Mouse (Mus musculus) heart, postnatal 10 days (tissue): Measurements from ENCODE around the gene Tnnc1. TPM values are rescaled to one million over a fixed set of nuclear protein-coding genes. Genes with fewer than 3 reads are reported as not detected.
A peak's percentile ranks its signal among the peaks of the same experiment; 100 is the strongest.

Source experiments
- DNase-seq, 2 experiments: peaks; one replicate each; pipeline ENCODE4 v3.0.0; 2021
- intact Hi-C: fragments of 180-260 bp; cut with DNase I; formaldehyde crosslinking; loops from one replicate; pipeline ENCODE4 v1.15.1; 2025
- total RNA-seq, 2 experiments: library from RNA; stranded (reverse); gene quantifications; 2 replicates each; pipeline ENCODE4 v1.2.3; 2021

The Tnnc1 gene
- total RNA-seq = 1,000 to 10,000 TPM; 5,439 to 5,458 TPM

GRCm38 (mm10) chr14:31208084-31208483, at the start of gene Tnnc1:
Gene Tnnc1 (plus strand): TSS chr14:31208312.
- peak; percentile 77 to 85 for DNase-seq
- intact Hi-C loops = no loop called here

- intact Hi-C loops = loop anchor here (2.0 kb wide), 1 partner anchor 24 kb away; no protein-coding TSS in a partner anchor
- DNase-seq = no peak
Observed at GRCm38 (mm10) chr14:31160196-31161150, 47.6 kb upstream of the Tnnc1 start.

- intact Hi-C loops = loop anchor here (2.0 kb wide), 1 partner anchor 24 kb away; no protein-coding TSS in a partner anchor
- DNase-seq = no peak
Observed at GRCm38 (mm10) chr14:31161191-31161590, 46.9 kb upstream of the Tnnc1 start.

- intact Hi-C loops = loop anchor here (2.0 kb wide), 1 partner anchor 25 kb away; no protein-coding TSS in a partner anchor
- DNase-seq = no peak
Observed at GRCm38 (mm10) chr14:31161638-31162037, 46.5 kb upstream of the Tnnc1 start.

GRCm38 (mm10) chr14:31164067-31164466, 44.0 kb upstream of the Tnnc1 start:
- intact Hi-C loops = loop anchor here (2.0 kb wide), 1 partner anchor 19 kb away; no protein-coding TSS in a partner anchor
- DNase-seq = peak; percentile 47 to 64

- DNase-seq = peak; percentile 68 to 71
Observed at GRCm38 (mm10) chr14:31165010-31165409, 43.1 kb upstream of the Tnnc1 start.

GRCm38 (mm10) chr14:31165458-31165857, 42.7 kb upstream of the Tnnc1 start:
- intact Hi-C loops = loop anchor here (2.0 kb wide), 1 partner anchor 21 kb away; no protein-coding TSS in a partner anchor
- DNase-seq = no peak

More at GRCm38 (mm10) chr14:31165010-31165409, 43.1 kb upstream of the Tnnc1 start:
- intact Hi-C loops = loop anchor here (2.0 kb wide), 1 partner anchor 20 kb away; no protein-coding TSS in a partner anchor

DNA sequence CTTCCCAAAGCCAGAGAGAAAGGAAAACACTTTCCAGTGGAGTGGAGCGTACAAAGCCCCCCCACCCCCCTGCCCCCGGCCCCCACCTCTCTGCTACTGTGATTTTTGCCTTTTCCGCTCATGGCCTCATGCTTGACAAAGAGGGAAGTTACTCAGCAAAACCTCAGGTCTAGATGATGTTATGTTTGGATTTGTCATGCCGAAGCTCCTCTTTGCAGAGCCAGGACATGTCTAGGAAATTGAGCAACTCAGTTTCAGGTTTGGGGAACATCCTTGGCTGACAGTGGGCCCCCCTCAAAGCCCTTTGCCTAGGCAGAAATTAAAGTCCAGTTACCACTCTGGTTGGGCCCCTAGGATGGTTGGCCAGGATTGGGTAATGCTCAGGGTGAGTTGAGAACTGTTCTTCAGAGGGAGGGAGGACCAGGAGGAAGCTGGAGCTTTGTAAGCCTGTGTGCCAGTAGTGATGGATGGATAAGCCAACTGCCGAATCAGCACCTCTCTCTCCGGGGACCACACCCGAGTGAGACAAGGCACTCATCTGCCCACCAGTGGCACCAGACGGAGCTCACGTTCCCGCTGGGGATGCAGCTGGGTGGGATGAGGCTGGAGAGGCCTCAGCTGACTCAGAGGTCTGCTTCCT, 42.0 kb upstream of the Tnnc1 start:
- peak; percentile 38 to 43 for DNase-seq
- intact Hi-C loops = loop anchor here (2.0 kb wide), 1 partner anchor 21 kb away; no protein-coding TSS in a partner anchor

- no peak for DNase-seq
- intact Hi-C loops = no loop called here
Observed at GRCm38 (mm10) chr14:31166827-31167226, 41.3 kb upstream of the Tnnc1 start.

- DNase-seq = peak; percentile 67 to 68
- intact Hi-C loops = no loop called here
Observed at GRCm38 (mm10) chr14:31168425-31168824, 39.7 kb upstream of the Tnnc1 start, which contains the start of gene Stab1. Gene Stab1 (minus strand): TSS chr14:31168641.

DNA sequence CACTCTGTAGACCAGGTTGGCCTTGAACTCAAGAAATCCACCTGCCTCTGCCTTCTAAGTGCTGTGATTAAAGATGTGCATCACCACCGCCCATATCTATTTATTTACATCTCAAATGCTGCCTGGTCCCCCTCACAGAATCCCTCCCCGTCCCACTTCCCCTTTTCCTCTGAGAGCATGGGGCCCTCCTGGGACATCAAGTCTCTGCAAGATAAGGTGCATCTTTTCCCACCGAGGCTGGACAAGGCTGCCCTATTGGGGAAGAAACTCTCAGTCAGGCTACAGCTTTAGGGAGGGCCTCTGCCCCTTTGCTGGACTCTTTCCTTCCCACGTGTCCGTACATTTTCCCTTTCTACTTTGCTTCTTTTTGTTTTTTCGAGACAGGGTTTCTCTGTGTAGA, 38.6 kb upstream of the Tnnc1 start:
- intact Hi-C loops = no loop called here
- DNase-seq = no peak

DNA sequence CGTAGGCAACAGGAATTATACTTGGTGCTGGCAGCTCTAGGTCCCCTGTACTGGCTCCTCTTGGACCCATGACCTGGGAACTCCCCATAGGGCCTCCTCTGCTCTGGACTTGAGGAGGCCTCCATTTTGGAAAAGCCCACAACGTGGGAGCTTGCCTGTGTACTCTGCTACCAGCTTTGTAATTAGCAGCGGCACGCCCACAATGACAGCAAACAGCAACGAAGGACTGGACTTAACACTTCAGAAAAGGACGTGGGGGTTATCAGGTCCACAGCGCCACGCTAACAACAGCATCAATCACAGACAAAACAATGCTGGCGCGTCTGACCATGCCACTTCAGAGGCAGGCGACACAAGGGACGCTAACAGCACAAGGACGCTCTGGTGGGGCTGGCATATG, 37.1 kb upstream of the Tnnc1 start:
- no peak for DNase-seq
- intact Hi-C loops = no loop called here

- intact Hi-C loops = no loop called here
- DNase-seq = no peak
Observed at GRCm38 (mm10) chr14:31171386-31171785, 36.7 kb upstream of the Tnnc1 start.

DNA sequence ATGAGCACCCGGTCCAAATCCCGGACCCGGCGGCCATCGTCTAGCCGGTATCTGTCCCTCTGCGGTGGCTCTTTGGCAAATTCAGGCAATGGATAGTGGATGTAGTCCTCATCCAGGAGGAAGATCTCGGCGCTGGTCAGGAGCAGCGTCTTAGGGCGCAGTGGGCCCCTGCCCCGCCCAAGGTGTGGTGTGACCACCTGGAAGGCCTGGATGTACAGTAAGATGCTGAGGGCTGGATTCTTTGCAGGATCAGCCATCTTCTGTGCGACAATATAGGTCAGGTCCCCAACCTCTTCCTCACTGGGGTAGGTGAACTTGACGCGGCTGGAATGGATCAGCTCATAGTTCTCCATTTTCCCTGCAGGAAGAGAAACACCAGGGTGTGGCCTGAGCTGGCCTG, 36.3 kb upstream of the Tnnc1 start:
- intact Hi-C loops = no loop called here
- DNase-seq = no peak

DNA sequence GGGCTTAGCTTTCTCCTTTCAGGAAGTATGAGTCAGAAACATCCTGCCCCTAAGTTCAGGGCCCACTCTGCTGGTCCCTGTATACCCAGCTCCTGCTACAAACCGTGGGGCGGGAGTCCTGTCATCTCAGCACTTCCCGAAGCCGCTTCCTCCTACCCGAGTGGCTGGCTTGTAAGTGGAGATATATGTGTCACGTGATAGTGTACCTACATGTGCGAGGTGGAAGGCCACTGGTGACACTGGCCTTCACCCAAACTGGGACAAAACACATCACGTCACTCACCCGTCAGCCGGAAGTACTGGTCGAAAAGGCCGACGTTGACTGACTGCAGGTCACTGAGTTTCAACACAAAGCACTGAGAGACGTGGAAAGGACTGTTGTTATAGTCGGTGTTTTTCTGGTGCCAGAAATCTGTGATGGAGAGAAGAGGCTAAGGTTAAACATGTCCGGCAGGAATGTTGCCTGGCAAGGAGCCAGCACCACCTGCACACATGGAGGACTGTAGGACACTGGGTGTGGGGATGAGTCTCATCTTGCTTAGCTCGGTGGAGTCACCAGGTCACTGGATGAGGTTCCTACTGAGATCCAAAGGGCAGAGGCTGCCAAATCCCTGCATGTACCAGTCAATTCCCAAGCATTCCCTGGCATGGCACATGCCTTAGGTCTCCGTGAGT, 35.2 kb upstream of the Tnnc1 start:
- DNase-seq = no peak
- intact Hi-C loops = no loop called here

DNA sequence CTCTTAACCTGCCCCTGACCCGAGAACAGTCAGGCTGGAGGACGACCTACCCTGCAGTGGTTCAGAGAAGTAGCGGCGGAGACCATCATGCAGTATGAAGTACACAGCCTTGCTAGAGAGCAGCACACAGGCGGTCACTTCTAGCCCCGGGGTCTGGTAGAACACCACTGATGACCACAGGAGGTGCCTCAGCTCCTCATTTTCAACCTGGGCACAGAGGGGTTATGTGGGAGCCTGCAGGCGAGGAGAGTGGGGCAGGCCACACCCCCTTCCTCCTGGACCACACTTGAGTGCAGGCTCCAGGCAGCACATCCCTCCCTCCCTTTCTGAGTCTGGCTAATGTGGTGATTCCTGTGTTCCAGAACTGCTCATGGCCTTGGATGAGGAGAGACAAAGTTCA, 34.6 kb upstream of the Tnnc1 start:
- DNase-seq = no peak
- intact Hi-C loops = no loop called here

DNA sequence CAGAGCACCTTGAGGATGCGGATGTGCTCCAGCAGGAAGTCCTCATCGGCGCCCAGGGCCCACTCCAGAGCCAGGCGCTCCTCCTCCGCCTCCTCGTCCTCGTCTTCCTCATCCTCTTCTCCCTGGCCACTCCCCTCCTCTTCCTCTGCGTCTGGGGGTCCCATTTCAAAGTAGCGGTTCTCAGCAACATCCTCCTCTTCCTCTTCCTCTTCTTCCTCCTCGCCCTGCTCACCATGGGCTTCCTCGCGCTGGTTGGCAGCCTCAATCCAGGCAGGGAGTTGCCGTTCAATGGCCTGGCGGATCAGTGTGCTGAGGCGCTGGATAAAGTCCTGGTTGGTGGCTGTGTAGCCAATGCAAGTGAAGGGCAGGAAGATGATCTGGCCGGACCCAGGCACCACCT, 30.8 kb upstream of the Tnnc1 start:
- intact Hi-C loops = no loop called here
- DNase-seq = no peak

DNA sequence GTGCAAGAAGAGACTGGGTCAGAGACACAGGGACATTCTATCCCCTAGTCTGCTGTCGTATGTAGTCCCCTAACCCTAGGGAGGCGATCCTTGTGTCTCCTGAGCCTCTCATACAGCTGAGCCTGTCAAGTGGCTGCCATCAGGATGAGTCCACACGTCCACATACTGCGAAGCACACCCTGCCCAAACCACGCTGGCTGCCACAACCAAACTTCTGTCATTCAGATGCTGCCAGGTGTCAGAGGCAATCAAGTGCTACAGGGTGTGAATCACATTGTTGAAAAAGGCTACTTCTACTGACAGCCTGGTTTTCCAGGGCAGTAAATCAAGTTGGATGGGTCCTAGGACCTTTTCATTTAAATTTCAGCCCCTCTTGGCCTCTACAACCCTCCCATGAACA, 30.4 kb upstream of the Tnnc1 start:
- DNase-seq = no peak
- intact Hi-C loops = no loop called here

DNA sequence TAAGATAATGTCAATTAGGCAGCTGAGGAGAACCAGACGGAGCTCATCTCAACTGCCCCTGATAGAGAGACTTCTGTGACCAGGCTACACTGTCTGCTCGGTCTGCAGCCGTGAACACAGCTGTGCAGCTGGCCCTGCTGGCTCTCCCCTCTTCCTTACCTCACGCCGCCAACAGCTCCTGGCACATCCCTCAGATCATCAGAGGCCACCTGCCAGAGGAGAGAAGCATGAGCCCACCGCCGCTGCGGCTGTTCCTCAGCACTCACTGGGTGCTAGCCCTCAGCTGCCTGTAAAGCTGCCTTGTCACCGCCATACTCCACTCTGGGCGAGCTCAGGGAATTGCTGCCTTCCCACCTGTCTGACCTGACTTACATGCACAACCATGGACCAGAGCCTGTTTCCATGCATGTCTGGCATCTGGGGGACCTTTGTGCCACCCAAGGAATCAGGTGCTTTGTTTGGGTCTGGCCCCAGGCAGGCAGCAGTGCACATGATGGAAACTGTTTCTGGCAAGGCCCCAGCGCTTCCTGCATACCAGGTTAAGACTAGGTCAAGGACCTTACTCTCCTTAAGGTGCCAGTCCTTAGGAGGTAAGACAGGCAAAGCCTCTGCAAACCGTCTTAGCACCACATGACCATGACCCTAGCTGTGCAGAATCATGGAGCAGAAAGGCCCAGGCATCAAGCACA, 28.3 kb upstream of the Tnnc1 start:
- peak in 1 of 2 experiments; percentile 51 for DNase-seq

GRCm38 (mm10) chr14:31181512-31181911, 26.6 kb upstream of the Tnnc1 start:
- intact Hi-C loops = no loop called here
- no peak for DNase-seq

More for the DNA sequence above, 28.3 kb upstream of the Tnnc1 start:
- intact Hi-C loops = no loop called here
